Mouse (Mus musculus) megakaryocyte, embryonic 14.5 days (primary cell): ENCODE data around the gene Adat3. TPM values are rescaled to one million over a fixed set of nuclear protein-coding genes. Genes with fewer than 3 reads are reported as not detected.

ENCODE experiments used
- H3K27me3 ChIP-seq: replicated peaks from 2 replicates; pipeline ENCODE3; 2012; ENCODE audit warnings: inconsistent platforms
- H3K36me3 ChIP-seq: replicated peaks from 2 replicates; pipeline ENCODE3; 2012; ENCODE audit warnings: low read length, inconsistent platforms, mixed read lengths
- H3K4me1 ChIP-seq: 2 replicates; pipeline ENCODE4 v1.6.1; 2012; ENCODE audit warnings: inconsistent platforms
- H3K4me3 ChIP-seq: replicated peaks from 2 replicates; pipeline ENCODE3; 2012; ENCODE audit warnings: moderate library complexity, mild to moderate bottlenecking, inconsistent platforms
- H3K9me3 ChIP-seq: 2 replicates; pipeline ENCODE4 v1.6.1; 2012; ENCODE audit warnings: inconsistent platforms
- FLI1 ChIP-seq: IDR thresholded peaks from 2 replicates; pipeline ENCODE4 v1.6.1; 2012; ENCODE audit warnings: low read length, inconsistent platforms, mixed read lengths
- GATA1 ChIP-seq: IDR thresholded peaks from 3 replicates; pipeline ENCODE4 v1.6.1; 2012; ENCODE audit warnings: mixed read lengths, low read length, inconsistent platforms, borderline replicate concordance
- polyA plus RNA-seq: library from polyadenylated mRNA; stranded (reverse); fragments of >175 nt; gene quantifications from 2 replicates; pipeline ENCODE4 v1.2.3, GENCODE M21; 2012; ENCODE audit warnings: low replicate concordance; ENCODE audit not compliant: insufficient read depth

Adat3 gene
- polyA plus RNA-seq, 1 experiment = 5.7 TPM

- Histone ChIP-seq H3K27me3 (no peaks in the 10 kb centered on the region), H3K4me1 (peaks cover 76% of the 10 kb centered on the region), H3K9me3 (no peaks in the 10 kb centered on the region), H3K4me3 (peak overlapping the region; percentile 92), H3K36me3 (peaks cover 32% of the 10 kb centered on the region)
- TF ChIP-seq FLI1 (no peak), GATA1 (no peak)
Observed at GRCm38 (mm10) chr10:80578131-80578750, 24.4 kb upstream of the Adat3 start.

- Histone ChIP-seq H3K36me3 (peaks cover 39% of the 10 kb centered on the region), H3K4me3 (peak overlapping the region; percentile 92), H3K27me3 (no peaks in the 10 kb centered on the region), H3K4me1 (peaks cover 76% of the 10 kb centered on the region), H3K9me3 (no peaks in the 10 kb centered on the region)
- TF ChIP-seq FLI1 = no peak
- TF ChIP-seq GATA1 = no peak
Observed at GRCm38 (mm10) chr10:80578911-80579310, 23.8 kb upstream of the Adat3 start.

GRCm38 (mm10) chr10:80583047-80583446 lies 19.6 kb upstream of the Adat3 start:
- TF ChIP-seq FLI1 (no peak), GATA1 (no peak)
- no peaks in the 10 kb centered on the region for H3K9me3 ChIP-seq
- no peaks in the 10 kb centered on the region for H3K27me3 ChIP-seq
- no peak overlapping the region for H3K4me3 ChIP-seq
- H3K4me1 ChIP-seq = peaks cover 89% of the 10 kb centered on the region
- H3K36me3 ChIP-seq = peaks cover 62% of the 10 kb centered on the region

- peaks cover 62% of the 10 kb centered on the region for H3K36me3 ChIP-seq
- peak overlapping the region; percentile 20 for H3K4me3 ChIP-seq
- no peaks in the 10 kb centered on the region for H3K9me3 ChIP-seq
- H3K27me3 ChIP-seq = no peaks in the 10 kb centered on the region
- no peak for TF ChIP-seq GATA1
- no peak for TF ChIP-seq FLI1
- peaks cover 89% of the 10 kb centered on the region for H3K4me1 ChIP-seq
Observed at GRCm38 (mm10) chr10:80584045-80584488, 18.6 kb upstream of the Adat3 start.

- peaks cover 87% of the 10 kb centered on the region for H3K4me1 ChIP-seq
- H3K4me3 ChIP-seq = no peak overlapping the region
- TF ChIP-seq FLI1 (no peak), GATA1 (no peak)
- no peaks in the 10 kb centered on the region for H3K27me3 ChIP-seq
- no peaks in the 10 kb centered on the region for H3K9me3 ChIP-seq
- H3K36me3 ChIP-seq = peaks cover 62% of the 10 kb centered on the region
Observed at GRCm38 (mm10) chr10:80584642-80585552, 17.8 kb upstream of the Adat3 start.

- peaks cover 62% of the 10 kb centered on the region for H3K36me3 ChIP-seq
- no peak for TF ChIP-seq GATA1
- TF ChIP-seq FLI1 = no peak
Observed at GRCm38 (mm10) chr10:80585581-80585980, 17.1 kb upstream of the Adat3 start.

GRCm38 (mm10) chr10:80586407-80587304 lies 16.0 kb upstream of the Adat3 start:
- H3K27me3 ChIP-seq = no peaks in the 10 kb centered on the region

More at GRCm38 (mm10) chr10:80585581-80585980, 17.1 kb upstream of the Adat3 start:
- no peaks in the 10 kb centered on the region for H3K27me3 ChIP-seq
- no peak overlapping the region for H3K4me3 ChIP-seq
- no peaks in the 10 kb centered on the region for H3K9me3 ChIP-seq
- H3K4me1 ChIP-seq = peaks cover 89% of the 10 kb centered on the region

GRCm38 (mm10) chr10:80587305-80587657 lies 15.4 kb upstream of the Adat3 start:
- TF ChIP-seq FLI1 (no peak), GATA1 (no peak)
- H3K4me3 ChIP-seq = no peak overlapping the region
- no peaks in the 10 kb centered on the region for H3K9me3 ChIP-seq
- H3K36me3 ChIP-seq = peaks cover 48% of the 10 kb centered on the region
- peaks cover 79% of the 10 kb centered on the region for H3K4me1 ChIP-seq
- H3K27me3 ChIP-seq = no peaks in the 10 kb centered on the region

More at GRCm38 (mm10) chr10:80586407-80587304, 16.0 kb upstream of the Adat3 start:
- Histone ChIP-seq H3K9me3 (no peaks in the 10 kb centered on the region), H3K36me3 (peaks cover 53% of the 10 kb centered on the region), H3K4me1 (peaks cover 85% of the 10 kb centered on the region), H3K4me3 (no peak overlapping the region)
- no peak for TF ChIP-seq FLI1
- TF ChIP-seq GATA1 = no peak

- TF ChIP-seq GATA1 = no peak
- no peak for TF ChIP-seq FLI1
- peak overlapping the region; percentile 100 for H3K4me3 ChIP-seq
- H3K4me1 ChIP-seq = peaks cover 61% of the 10 kb centered on the region
Observed at GRCm38 (mm10) chr10:80589127-80589878, 13.4 kb upstream of the Adat3 start.

More at GRCm38 (mm10) chr10:80589127-80589878, 13.4 kb upstream of the Adat3 start:
- no peaks in the 10 kb centered on the region for H3K9me3 ChIP-seq
- no peaks in the 10 kb centered on the region for H3K27me3 ChIP-seq
- H3K36me3 ChIP-seq = peaks cover 30% of the 10 kb centered on the region
